Mouse (Mus musculus) CD4-positive, CD25-positive, alpha-beta regulatory T cell, adult 2 months (primary cell): Measurements from ENCODE around the gene Raph1.
"Not testable (repeated sequence)": the region's sequence is repeated elsewhere in the genome, so short reads cannot be mapped to it uniquely, and the experiment has no call there.

Source experiments
- DNase-seq: peaks from one replicate; pipeline ENCODE4 v3.0.0-alpha.2; 2012; ENCODE audit warnings: low read depth, low spot score

Gene Raph1

GRCm38 (mm10) chr1:60565270-60565920, 1.5 kb downstream of the Raph1 start:
- DNase-seq = peak; percentile 66

- DNase-seq = no peak
Measured at GRCm38 (mm10) chr1:60564691-60565090, 2.2 kb downstream of the Raph1 start.

GRCm38 (mm10) chr1:60563021-60563420, 3.9 kb downstream of the Raph1 start:
- no peak for DNase-seq

- no peak for DNase-seq
Measured at GRCm38 (mm10) chr1:60543681-60544080, 23.2 kb downstream of the Raph1 start.

- peak; percentile 54 for DNase-seq
Measured at GRCm38 (mm10) chr1:60539272-60539671, 27.6 kb downstream of the Raph1 start.

- peak; percentile 65 for DNase-seq
Measured at GRCm38 (mm10) chr1:60534932-60535331, 32.0 kb downstream of the Raph1 start.

GRCm38 (mm10) chr1:60530636-60531035, 36.3 kb downstream of the Raph1 start:
- no peak for DNase-seq

GRCm38 (mm10) chr1:60530107-60530506, 36.8 kb downstream of the Raph1 start:
- peak; percentile 27 for DNase-seq

- DNase-seq = no peak
Measured at GRCm38 (mm10) chr1:60510584-60510983, 56.3 kb downstream of the Raph1 start.

- peak; percentile 16 for DNase-seq
Measured at GRCm38 (mm10) chr1:60503456-60503855, 63.4 kb downstream of the Raph1 start.

- DNase-seq = no peak
Measured at GRCm38 (mm10) chr1:60493421-60493820, 73.5 kb downstream of the Raph1 start.

GRCm38 (mm10) chr1:60492404-60492803, 74.5 kb downstream of the Raph1 start:
- no peak for DNase-seq

- DNase-seq = no peak
Measured at GRCm38 (mm10) chr1:60490510-60490909, 76.4 kb downstream of the Raph1 start.

GRCm38 (mm10) chr1:60489660-60490059, 77.2 kb downstream of the Raph1 start:
- no peak for DNase-seq

GRCm38 (mm10) chr1:60488635-60489034, 78.3 kb downstream of the Raph1 start:
- no peak for DNase-seq

GRCm38 (mm10) chr1:60485649-60486048, 81.3 kb downstream of the Raph1 start:
- no peak for DNase-seq

GRCm38 (mm10) chr1:60482881-60483280, 84.0 kb downstream of the Raph1 start:
- peak; percentile 45 for DNase-seq

GRCm38 (mm10) chr1:60481561-60481960, 85.3 kb downstream of the Raph1 start:
- no peak for DNase-seq

GRCm38 (mm10) chr1:60470541-60470940, 96.4 kb downstream of the Raph1 start:
- no peak for DNase-seq

GRCm38 (mm10) chr1:60469491-60469890, 97.4 kb downstream of the Raph1 start:
- no peak for DNase-seq

GRCm38 (mm10) chr1:60460623-60461022, 106.3 kb downstream of the Raph1 start:
- DNase-seq = peak; percentile 57

- no peak for DNase-seq
Measured at GRCm38 (mm10) chr1:60449896-60450295, 117.0 kb downstream of the Raph1 start.

- peak; percentile 83 for DNase-seq
Measured at GRCm38 (mm10) chr1:60447067-60447466, 119.8 kb downstream of the Raph1 start.

- not testable (repeated sequence) for DNase-seq
Measured at GRCm38 (mm10) chr1:60441438-60441837, 125.5 kb downstream of the Raph1 start.
